Mouse (Mus musculus) liver, adult (tissue): ENCODE results near the gene Dennd6b.

Source experiments
- GATA4 ChIP-seq: IDR thresholded peaks from 2 replicates; pipeline ENCODE4 v1.6.1; 2014; ENCODE audit warnings: mild to moderate bottlenecking, low read length; ENCODE audit not compliant: insufficient replicate concordance

The Dennd6b gene

DNA sequence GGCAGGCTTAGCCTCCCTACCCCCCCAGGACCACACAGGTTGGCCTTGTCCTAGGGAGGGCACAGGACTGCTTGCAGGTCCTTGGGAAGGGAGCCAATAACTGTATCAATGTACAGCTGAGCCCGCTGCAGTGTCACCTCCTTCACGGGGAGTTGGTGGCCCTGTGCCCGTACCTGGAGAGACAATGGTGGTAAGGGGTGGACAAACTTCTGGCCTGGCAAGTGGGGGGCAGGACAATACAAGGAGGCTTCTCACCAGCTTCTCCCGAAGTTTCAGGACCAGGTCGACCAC is 11.4 kb downstream of the Dennd6b start:
- TF ChIP-seq GATA4 = no peak

DNA sequence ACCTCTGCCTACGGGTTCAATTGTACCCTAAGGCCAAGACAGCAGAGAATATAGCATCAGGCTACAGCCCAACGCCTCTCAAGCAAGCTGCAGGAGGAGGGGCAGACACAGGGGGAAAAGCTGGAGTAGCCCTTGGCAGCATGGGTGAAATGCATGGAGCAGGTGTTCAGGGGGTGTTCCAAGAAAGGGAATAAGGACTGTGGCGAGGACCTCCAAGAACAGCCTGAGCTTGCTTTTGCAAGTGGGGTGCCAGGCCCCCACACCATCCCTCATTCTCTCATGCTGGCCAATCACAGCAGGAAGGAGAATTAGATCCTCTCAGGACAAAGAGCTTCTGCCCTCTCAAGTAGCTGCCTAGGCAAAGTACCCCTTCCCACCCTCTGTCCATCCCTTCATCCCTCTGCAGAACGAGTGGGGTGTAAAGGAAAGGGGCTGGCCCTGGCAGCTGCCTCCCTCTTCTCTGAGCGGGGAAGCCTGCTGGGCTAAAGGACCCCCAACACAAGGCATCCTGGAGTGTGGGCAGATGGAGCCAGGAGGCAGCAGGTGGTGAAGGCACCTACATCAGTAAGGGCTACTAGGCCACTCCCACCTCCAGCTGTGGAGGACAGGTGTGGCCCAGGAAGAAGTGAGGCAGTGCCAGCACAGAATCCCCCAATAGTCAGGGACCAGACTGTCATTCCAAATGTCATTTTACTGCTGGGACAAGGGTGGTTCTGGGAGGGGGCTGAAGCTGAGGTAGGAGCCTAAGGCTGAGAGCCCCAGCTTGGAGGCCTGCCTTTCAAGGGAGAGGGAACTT is 12.0 kb downstream of the Dennd6b start:
- no peak for TF ChIP-seq GATA4

- TF ChIP-seq GATA4 = no peak
Observed at GRCm38 (mm10) chr15:89182842-89183241, 13.5 kb downstream of the Dennd6b start.

- no peak for TF ChIP-seq GATA4
Observed at GRCm38 (mm10) chr15:89182328-89182741, 14.0 kb downstream of the Dennd6b start.

DNA sequence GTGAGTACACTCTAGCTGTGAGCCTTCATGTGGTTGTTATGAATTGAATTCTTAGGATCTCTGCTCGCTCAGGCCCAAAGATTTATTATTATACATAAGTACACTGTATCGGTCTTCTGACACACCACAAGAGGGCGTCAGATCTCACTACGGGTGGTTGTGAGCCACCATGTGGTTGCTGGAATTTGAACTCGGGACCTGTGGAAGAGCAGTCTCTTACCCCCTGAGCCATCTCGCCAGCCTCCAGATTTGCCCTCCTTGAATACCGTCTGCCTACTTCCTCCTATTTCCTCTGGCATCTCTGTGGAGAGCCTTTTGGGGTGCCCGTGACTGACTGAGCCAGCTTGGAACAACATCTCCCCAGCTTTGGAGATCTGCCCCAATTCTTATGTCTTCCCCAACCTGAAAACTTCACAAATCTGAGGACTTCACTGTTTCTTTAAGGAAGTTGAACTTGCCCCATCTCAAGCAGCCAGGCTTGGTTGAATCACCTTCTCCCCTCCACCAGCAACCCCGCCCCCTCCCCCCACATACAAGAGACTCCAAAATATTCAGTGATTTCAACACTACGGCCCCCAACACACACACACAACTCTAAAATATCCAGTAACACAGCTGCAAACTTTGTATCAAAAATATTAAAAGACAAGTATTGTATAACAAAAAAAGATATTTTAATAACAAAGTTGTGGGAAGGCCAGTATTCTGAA is 14.6 kb downstream of the Dennd6b start:
- no peak for TF ChIP-seq GATA4

DNA sequence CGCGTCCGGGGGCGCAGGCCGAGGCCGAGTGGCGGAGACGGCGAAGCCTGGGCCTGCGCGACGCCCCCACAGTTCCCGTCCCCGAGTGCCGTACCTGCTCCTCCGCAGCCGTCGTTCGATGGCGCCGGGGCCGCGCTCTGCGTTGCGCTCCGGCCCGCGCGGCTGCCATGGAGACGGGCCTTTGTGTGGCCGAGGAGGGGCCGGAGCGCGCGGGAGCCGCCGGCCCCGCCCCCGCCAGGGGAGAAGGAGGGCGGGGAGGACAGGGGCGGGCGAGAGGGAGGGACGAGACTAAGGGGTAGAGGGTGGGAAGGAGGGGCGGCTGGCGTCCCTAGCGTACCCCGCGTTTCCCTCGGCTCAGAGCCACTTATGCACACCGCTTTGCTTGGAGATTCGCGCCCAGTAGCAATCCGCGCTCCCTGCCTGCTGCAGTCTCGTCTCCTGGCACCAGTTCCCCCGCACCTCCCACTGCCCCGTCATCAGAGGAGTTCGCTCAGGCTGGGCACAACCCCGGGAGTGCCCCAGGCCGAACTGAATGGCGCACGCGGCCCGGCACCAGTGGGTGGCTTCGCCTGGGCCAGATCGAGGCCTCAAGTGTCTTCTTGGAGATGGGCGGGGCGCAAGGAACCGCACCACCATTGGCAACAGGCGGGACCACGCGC is 15.6 kb downstream of the Dennd6b start, which contains the start of gene Plxnb2:
Plxnb2 (minus strand) TSS at position 218 of the 659 bp plus-strand sequence.
- TF ChIP-seq GATA4 = no peak

- TF ChIP-seq GATA4 = no peak
Observed at GRCm38 (mm10) chr15:89180081-89180541, 16.2 kb downstream of the Dennd6b start.

GRCm38 (mm10) chr15:89179630-89179964 is 16.7 kb downstream of the Dennd6b start:
- TF ChIP-seq GATA4 = no peak

DNA sequence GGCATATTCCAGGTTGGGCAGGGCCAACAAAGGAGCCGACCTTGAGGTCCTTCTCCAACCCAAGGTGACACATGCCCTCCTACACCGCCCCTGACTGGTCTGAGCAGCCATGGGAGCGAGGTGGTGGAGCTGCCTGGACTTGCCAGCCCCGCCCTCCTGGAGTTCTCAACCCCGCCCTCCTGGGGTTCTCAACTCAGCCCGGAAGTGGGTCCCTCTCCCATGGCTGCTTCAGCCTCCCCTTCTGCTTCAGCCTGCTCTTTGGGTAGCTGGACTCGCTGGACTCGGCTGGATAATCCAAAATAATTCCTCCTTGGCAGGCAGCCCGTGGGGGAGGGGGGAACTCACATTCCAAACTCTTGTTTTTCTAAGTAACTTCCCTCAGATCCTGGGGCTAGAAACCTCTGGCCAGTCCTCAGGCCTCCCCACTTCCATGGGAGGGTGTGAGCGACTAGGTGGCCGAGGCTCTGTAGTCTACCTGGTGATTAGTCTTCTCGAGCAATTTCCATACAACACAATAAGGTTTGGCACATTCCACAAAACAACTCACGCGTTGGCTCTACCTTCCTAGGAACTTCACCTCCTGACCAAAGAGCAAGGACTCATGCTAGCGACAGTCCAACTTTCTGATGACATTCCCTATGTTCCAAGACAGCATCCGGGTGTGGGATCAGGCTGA is 17.2 kb downstream of the Dennd6b start:
- TF ChIP-seq GATA4 = no peak

DNA sequence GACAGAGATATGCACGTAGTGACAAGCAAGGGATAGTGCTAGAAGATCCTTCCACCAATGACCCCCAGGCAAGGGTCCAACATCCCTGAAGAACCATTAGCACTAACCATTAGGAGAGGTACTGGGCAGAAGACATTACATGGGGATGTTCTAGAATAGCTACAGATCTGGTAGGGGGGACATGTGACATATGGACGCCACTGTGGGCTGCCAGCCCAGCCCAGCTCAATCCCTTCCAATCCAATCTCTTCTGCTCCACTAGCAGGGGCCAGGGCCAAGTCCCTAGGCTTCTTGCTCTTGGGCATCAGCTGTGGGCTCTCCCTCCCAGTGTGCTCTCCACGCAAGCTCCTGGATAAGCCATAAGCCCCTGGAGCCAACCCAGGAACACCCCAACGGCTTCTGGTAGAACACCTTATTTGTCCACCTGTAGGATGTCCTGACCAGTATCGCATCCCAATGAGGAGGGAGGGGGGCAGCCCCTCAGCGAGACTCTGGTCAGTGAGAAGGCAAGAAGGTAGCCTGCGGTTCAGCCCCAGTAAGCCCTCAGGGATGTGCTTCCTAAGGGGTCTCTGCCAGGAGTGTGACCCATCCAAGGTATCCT is 17.9 kb downstream of the Dennd6b start:
- TF ChIP-seq GATA4 = no peak

DNA sequence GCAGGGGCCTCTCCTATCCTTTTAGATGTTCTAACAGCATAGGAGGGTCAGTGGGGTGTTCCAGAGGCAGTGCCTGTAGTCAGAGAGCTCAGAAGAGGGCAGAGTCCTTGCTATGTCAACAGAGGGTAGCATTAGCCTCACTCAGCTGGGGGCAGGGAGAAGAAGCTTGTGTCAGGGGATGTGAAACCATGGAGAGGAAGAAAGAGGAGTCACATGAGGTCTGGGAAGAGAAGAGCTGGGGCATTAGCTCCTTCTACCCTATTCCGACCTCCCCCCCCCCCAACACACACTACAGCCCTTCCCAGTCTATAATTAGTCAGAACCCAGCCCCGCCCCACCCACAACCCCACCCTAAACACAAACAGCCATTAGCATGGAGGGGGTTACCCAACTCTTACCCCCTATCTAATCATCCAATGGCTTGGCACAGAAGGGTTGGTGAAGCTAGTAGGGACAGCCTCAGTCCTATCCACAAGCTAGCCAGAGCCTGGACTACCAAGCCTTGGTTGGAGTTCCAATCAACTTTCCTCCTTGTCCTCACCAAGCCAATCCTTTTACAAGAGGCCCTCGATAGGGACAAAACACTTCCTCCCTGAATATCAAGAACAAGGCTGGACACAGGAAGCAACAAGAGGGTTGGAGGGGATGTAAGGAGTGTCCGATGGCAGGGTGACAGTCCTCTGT is 18.6 kb downstream of the Dennd6b start:
- peak; percentile 15; the same call in 1 of the 2 replicates for TF ChIP-seq GATA4

GRCm38 (mm10) chr15:89177121-89177520 is 19.2 kb downstream of the Dennd6b start:
- no peak for TF ChIP-seq GATA4

DNA sequence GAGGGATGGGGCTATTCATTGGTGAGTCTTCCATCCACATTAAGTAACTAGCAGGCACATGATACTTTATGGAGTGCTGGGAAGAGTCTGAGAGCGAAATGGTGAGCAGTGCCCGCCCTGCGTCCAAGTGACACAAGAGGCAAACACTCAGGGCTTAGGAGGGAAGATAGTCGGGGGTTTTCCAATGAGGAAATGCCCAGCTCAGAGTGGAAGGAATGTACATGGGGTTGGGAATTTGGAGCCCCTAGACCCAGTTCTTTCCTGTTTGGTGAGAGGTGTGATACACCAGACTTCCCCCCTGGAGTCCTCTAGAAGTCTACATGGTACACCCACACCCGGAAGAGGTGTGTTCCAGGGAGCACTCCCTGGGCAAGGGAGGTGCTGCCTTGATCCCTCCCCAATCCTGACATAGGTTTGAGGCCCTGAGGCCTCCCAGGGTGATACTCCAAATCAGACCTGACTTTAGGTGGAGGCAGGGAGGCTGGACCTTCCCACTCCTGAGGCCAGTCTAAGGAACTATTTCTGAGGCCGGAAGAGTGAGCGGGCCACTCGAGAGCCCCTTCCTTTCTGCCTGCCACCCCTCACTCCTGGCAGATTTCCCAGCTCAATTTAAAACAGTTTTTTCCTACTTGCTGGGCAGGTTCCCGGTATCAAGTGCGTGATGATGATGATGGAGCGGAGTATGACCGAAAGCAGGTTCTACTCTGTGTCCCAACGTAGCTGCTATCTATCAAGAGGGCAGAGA is 20.7 kb downstream of the Dennd6b start:
- TF ChIP-seq GATA4 = no peak

DNA sequence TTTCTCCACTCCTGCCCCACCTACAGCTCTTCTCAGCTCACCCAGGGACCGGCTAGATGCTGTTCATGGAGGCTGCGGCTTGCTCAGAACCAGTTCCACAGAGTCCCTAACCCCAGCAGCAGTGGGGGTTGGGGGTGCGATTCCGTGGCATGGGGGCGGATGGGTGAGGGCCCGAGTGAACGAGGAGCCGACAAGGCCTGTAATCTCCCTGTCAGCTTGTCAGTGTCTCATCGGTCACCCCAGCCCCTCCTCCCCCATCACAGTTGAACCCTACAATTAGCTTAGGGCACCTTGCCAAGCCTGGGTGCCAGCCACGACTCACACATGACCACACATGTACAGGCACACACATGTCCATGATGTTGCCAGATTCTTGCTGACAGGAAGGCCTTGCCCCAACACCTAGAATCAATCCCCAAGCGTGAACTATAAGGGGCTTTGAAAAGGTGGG is 21.4 kb downstream of the Dennd6b start:
- no peak for TF ChIP-seq GATA4
